Mouse (Mus musculus): Measurements from ENCODE around the gene Ccl17. TPM values are rescaled to one million over a fixed set of nuclear protein-coding genes. Genes with fewer than 3 reads are reported as not detected.

Ccl17 gene
- polyA plus RNA-seq (2015; fragmentation: Nextera tagmentation; extraction: Ambion mirVana) = 0.69 and 1.2 TPM in 2 replicates

- no peak for TF ChIP-seq CTCF (IDR thresholded peaks at IDR 0.05; ENCODE audit: low read depth)
Observed at GRCm38 (mm10) chr8:94810153-94810552, at the start of gene Ccl17. Ccl17 (plus strand) TSS chr8:94810453.

GRCm38 (mm10) chr8:94767035-94767434 is 43.2 kb upstream of the Ccl17 start:
- H3K9ac ChIP-seq (ENCODE audit: low read depth, low read length) = no peak overlapping the region
- H3K4me2 ChIP-seq (ENCODE audit: low read length) = no peak overlapping the region
- no peak for ATAC-seq (replicated peaks; ENCODE audit: low FRiP score, low read depth)
- no peak for DNase-seq (ENCODE audit: low spot score)
- H3K27ac ChIP-seq = no peak overlapping the region
- 62% methylated on average over 9 of the region's 9 CpGs for WGBS
- TF ChIP-seq CTCF (IDR thresholded peaks at IDR 0.05; ENCODE audit: low read depth) = no peak
- H3K4me3 ChIP-seq (replicated peaks; ENCODE audit: low read depth, low read length) = no peak overlapping the region
- peaks cover 9% of the 10 kb centered on the region; the same call in 1 of the 2 replicates for H3K4me1 ChIP-seq (replicated peaks; ENCODE audit: insufficient read depth, low read length)
- no peaks in the 10 kb centered on the region for H3K9me3 ChIP-seq (replicated peaks; ENCODE audit: low read length)
- H3K27me3 ChIP-seq (ENCODE audit: insufficient read depth, low read length) = peaks cover 4% of the 10 kb centered on the region; the same call in 1 of the 2 replicates
- H3K36me3 ChIP-seq (ENCODE audit: insufficient read depth, low read length) = no peaks in the 10 kb centered on the region

More at GRCm38 (mm10) chr8:94810153-94810552, at the start of gene Ccl17:
- Histone ChIP-seq H3K9ac (ENCODE audit: low read depth, low read length) (no peak within 1 kb of the TSS), H3K4me1 (replicated peaks; ENCODE audit: insufficient read depth, low read length) (no peaks in the 10 kb centered on the region; the same call in 1 of the 2 replicates), H3K36me3 (ENCODE audit: insufficient read depth, low read length) (no peaks in the 10 kb centered on the region), H3K4me3 (replicated peaks; ENCODE audit: low read depth, low read length) (no peak within 1 kb of the TSS), H3K4me2 (ENCODE audit: low read length) (no peak within 1 kb of the TSS), H3K27ac (no peak within 1 kb of the TSS), H3K9me3 (replicated peaks; ENCODE audit: low read length) (no peaks in the 10 kb centered on the region), H3K27me3 (ENCODE audit: insufficient read depth, low read length) (no peaks in the 10 kb centered on the region)
- WGBS = 36% methylated on average over 3 of the region's 3 CpGs
- no peak for ATAC-seq (replicated peaks; ENCODE audit: low FRiP score, low read depth)
- DNase-seq (ENCODE audit: low spot score) = no peak

- Histone ChIP-seq H3K27me3 (ENCODE audit: insufficient read depth, low read length) (peaks cover 4% of the 10 kb centered on the region; the same call in 1 of the 2 replicates), H3K4me1 (replicated peaks; ENCODE audit: insufficient read depth, low read length) (peaks cover 9% of the 10 kb centered on the region; the same call in 1 of the 2 replicates), H3K27ac (no peak overlapping the region), H3K9me3 (replicated peaks; ENCODE audit: low read length) (no peaks in the 10 kb centered on the region), H3K36me3 (ENCODE audit: insufficient read depth, low read length) (no peaks in the 10 kb centered on the region), H3K9ac (ENCODE audit: low read depth, low read length) (no peak overlapping the region), H3K4me3 (replicated peaks; ENCODE audit: low read depth, low read length) (no peak overlapping the region), H3K4me2 (ENCODE audit: low read length) (no peak overlapping the region)
- 38% methylated on average over 6 of the region's 6 CpGs for WGBS
- no peak for TF ChIP-seq CTCF (IDR thresholded peaks at IDR 0.05; ENCODE audit: low read depth)
- ATAC-seq (replicated peaks; ENCODE audit: low FRiP score, low read depth) = no peak; the same call in 1 of the 2 replicates
- DNase-seq (ENCODE audit: low spot score) = peak; percentile 21
Observed at GRCm38 (mm10) chr8:94770945-94771344, 39.3 kb upstream of the Ccl17 start.

- under 1% methylated on average over 38 of the region's 38 CpGs for WGBS
- no peaks in the 10 kb centered on the region for H3K36me3 ChIP-seq (ENCODE audit: insufficient read depth, low read length)
- H3K9me3 ChIP-seq (replicated peaks; ENCODE audit: low read length) = no peaks in the 10 kb centered on the region
- H3K4me1 ChIP-seq (replicated peaks; ENCODE audit: insufficient read depth, low read length) = peaks cover 9% of the 10 kb centered on the region; the same call in 1 of the 2 replicates
- H3K4me3 ChIP-seq (replicated peaks; ENCODE audit: low read depth, low read length) = peak within 1 kb of the TSS; percentile 47
- peak within 1 kb of the TSS; percentile 60 for H3K27ac ChIP-seq
- peak within 1 kb of the TSS; percentile 92 for H3K4me2 ChIP-seq (ENCODE audit: low read length)
- DNase-seq (ENCODE audit: low spot score) = peak; percentile 86
- H3K27me3 ChIP-seq (ENCODE audit: insufficient read depth, low read length) = peaks cover 4% of the 10 kb centered on the region; the same call in 1 of the 2 replicates
- H3K9ac ChIP-seq (ENCODE audit: low read depth, low read length) = peak within 1 kb of the TSS; percentile 59
- ATAC-seq (replicated peaks; ENCODE audit: low FRiP score, low read depth) = peak; percentile 83
- TF ChIP-seq CTCF (IDR thresholded peaks at IDR 0.05; ENCODE audit: low read depth) = no peak
Observed at GRCm38 (mm10) chr8:94771941-94772670, 38.1 kb upstream of the Ccl17 start, which contains the start of gene Cx3cl1. Cx3cl1 (plus strand) TSS chr8:94772009.

- ATAC-seq (replicated peaks; ENCODE audit: low FRiP score, low read depth) = no peak
- no peak overlapping the region for H3K9ac ChIP-seq (ENCODE audit: low read depth, low read length)
- WGBS = 57% methylated on average over 6 of the region's 6 CpGs
- H3K9me3 ChIP-seq (replicated peaks; ENCODE audit: low read length) = no peaks in the 10 kb centered on the region
- H3K36me3 ChIP-seq (ENCODE audit: insufficient read depth, low read length) = no peaks in the 10 kb centered on the region
- H3K4me3 ChIP-seq (replicated peaks; ENCODE audit: low read depth, low read length) = 0 out of 2 replicates have a peak overlapping the region, but pooled peaks have one; percentile 47
- no peak for DNase-seq (ENCODE audit: low spot score)
- peak overlapping the region; percentile 92 for H3K4me2 ChIP-seq (ENCODE audit: low read length)
- no peak overlapping the region for H3K27ac ChIP-seq
- H3K27me3 ChIP-seq (ENCODE audit: insufficient read depth, low read length) = peaks cover 4% of the 10 kb centered on the region; the same call in 1 of the 2 replicates
- H3K4me1 ChIP-seq (replicated peaks; ENCODE audit: insufficient read depth, low read length) = peaks cover 11% of the 10 kb centered on the region
- TF ChIP-seq CTCF (IDR thresholded peaks at IDR 0.05; ENCODE audit: low read depth) = no peak
Observed at GRCm38 (mm10) chr8:94773048-94773447, 37.2 kb upstream of the Ccl17 start.

GRCm38 (mm10) chr8:94773700-94774171 is 36.5 kb upstream of the Ccl17 start:
- peak; percentile 24 for DNase-seq (ENCODE audit: low spot score)
- no peak overlapping the region for H3K4me3 ChIP-seq (replicated peaks; ENCODE audit: low read depth, low read length)
- no peak overlapping the region for H3K27ac ChIP-seq
- H3K4me1 ChIP-seq (replicated peaks; ENCODE audit: insufficient read depth, low read length) = peaks cover 18% of the 10 kb centered on the region
- H3K9me3 ChIP-seq (replicated peaks; ENCODE audit: low read length) = no peaks in the 10 kb centered on the region
- peak overlapping the region; percentile 92; the same call in 1 of the 2 replicates for H3K4me2 ChIP-seq (ENCODE audit: low read length)
- H3K27me3 ChIP-seq (ENCODE audit: insufficient read depth, low read length) = peaks cover 4% of the 10 kb centered on the region; the same call in 1 of the 2 replicates
- H3K36me3 ChIP-seq (ENCODE audit: insufficient read depth, low read length) = no peaks in the 10 kb centered on the region
- 40% methylated on average over 12 of the region's 12 CpGs for WGBS
- TF ChIP-seq CTCF (IDR thresholded peaks at IDR 0.05; ENCODE audit: low read depth) = no peak
- no peak overlapping the region for H3K9ac ChIP-seq (ENCODE audit: low read depth, low read length)
- ATAC-seq (replicated peaks; ENCODE audit: low FRiP score, low read depth) = no peak
